Mouse (Mus musculus) bone marrow, adult 2 months (tissue): ENCODE results near the gene Krt42.
A peak's percentile ranks its signal among the peaks of the same experiment; 100 is the strongest.

Experiments used
- CTCF ChIP-seq: fragments of 200-500 bp; IDR thresholded peaks from 2 replicates; pipeline ENCODE4 v1.5.1; 2011; ENCODE audit warnings: low read length, control low read depth; ENCODE audit not compliant: control insufficient read depth, insufficient read depth
- POLR2A ChIP-seq: fragments of 200-500 bp; IDR thresholded peaks from 2 replicates; pipeline ENCODE4 v1.6.1; 2011; ENCODE audit warnings: low read depth, mild to moderate bottlenecking, control low read depth, low read length, borderline replicate concordance; ENCODE audit not compliant: control insufficient read depth

DNA sequence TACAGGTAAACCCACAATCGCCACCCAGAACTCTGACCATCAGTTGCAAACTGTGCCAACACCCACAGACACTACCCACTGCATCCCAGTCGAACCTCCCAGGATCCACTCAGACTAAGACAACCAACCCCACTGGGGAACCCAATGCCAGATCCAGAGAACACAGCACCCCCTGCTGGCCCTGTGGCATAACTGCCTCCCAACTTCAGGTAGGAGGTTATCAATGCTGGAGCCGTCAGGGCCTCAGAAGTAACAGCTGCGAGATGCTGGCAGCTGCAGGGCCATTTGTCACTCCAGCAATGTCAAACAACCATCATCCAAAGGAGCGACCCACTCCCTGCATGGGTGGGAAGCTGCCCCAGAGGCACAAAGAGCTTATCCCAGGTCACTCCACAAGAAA is 28.1 kb upstream of the Krt42 start:
- peak; percentile 64 for TF ChIP-seq CTCF
- TF ChIP-seq POLR2A = no peak
